Mouse (Mus musculus): Measurements from ENCODE around the gene Tomm34. TPM values are rescaled to one million over a fixed set of nuclear protein-coding genes. Genes with fewer than 3 reads are reported as not detected.

The Tomm34 gene
- total and polyA plus RNA-seq, 3 experiments: 25.6 to 40.7 (median 26.8) TPM

DNA sequence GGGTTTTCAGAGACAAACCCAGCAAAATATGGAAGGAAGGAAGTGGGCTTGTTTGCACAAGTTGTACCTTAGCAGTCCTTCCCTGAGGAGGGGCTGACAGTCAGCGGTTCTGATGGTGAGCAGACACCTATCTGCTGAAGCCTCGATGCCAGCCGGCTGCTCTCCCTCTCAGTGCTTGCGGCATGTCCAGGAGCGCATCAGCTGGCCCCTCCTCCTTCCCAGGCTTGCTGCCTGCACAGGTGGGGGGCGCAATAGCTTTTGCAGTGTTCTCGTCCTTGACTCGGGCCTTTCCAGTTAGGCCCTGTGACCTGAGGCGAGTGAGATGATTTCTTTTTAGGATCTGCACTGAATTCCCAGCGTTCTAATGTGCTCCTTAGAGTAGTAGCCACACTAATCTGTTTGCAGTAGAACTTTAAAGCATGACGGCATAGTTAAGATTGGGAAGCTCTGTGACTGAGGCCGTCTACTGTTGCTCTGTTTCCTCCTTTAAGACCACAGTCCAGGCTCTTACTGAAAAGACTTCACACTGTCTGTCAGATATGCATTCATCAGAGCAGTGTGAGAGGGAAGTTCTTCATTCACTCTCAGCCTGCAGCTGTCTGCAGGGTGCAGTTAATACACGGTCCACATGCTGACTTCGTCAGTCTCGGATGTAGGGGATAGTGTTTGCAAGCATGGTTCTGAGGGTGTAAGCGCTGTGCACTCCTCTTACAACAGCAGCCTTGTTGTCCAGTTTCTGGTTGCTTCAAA, 36.3 kb upstream of the Tomm34 start:
- DNase-seq (ENCODE audit: extremely low read depth): no peak

DNA sequence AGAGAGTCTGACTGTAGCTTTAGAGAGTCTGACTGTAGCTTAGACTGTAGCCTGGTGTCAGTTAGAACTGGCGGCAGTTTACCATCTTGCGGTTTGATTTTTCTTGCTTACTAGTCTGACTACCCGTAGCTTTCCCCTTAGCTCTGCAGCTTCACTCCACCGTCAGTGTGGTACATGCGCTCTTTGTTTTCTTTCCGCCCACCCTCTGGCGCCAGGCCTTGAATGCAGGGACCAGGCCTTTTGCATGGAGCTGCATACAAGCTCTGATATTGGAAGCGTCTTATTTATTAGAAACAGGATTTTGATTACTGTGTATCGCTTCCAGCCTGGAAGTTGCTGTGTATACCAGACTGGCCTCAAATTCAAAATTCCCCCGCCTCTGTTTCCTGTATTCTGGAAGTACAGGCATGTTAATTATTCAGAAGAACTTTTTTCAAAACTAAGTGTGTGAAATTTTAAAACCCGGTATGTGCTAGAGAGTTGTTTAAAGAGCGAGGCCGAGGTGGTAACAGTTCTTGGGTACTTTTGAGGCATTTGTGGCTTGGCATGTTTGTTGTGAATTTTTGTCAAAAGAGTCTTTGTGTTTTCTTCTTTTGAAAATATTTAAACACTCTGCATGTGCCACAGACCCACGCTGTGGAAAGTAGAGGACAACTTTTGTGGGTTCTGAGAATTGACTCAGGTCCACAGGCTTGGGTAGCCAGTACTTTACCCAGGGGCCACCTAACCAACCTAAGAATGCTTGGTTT, 35.5 kb upstream of the Tomm34 start:
- peaks cover 0 to 14% of the 10 kb centered on the region in 2 experiments; a peak in 2 of 4 replicates for H3K4me1 ChIP-seq (ENCODE audit: control insufficient read depth in 1 of 2, insufficient read depth in 2 of 2)
- TF ChIP-seq PAX5 (IDR thresholded peaks at IDR 0.05; ENCODE audit: low read length): no peak
- H3K9me3 ChIP-seq (replicated peaks; ENCODE audit: low read length): no peaks in the 10 kb centered on the region
- H3K36me3 ChIP-seq (replicated peaks in 1 of 2; ENCODE audit: control insufficient read depth in 1 of 2, insufficient read depth in 1 of 2, low read length in 1 of 2): peaks cover 57 to 93% of the 10 kb centered on the region in 2 experiments
- dilution Hi-C loops (cut with MboI; ENCODE audit: extremely low pct_ligation_motif_present, extremely low pct_unique_long_range_greater_than_20kb, low sequenced_read_pairs) (no loop called here), in situ Hi-C loops (cut with MboI; ENCODE audit: low pct_ligation_motif_present, low pct_unique_long_range_greater_than_20kb, low sequenced_read_pairs) (no loop called here)
- no peaks in the 10 kb centered on the region for H3K27me3 ChIP-seq (replicated peaks)
- H3K4me3 ChIP-seq (replicated peaks in 1 of 3; ENCODE audit: low read depth in 2 of 3, low read length in 2 of 3, poor library complexity in 1 of 3): no peak overlapping the region
- H3K27ac ChIP-seq (ENCODE audit: insufficient read depth, low read depth): no peak overlapping the region
- H3K9ac ChIP-seq (ENCODE audit: insufficient read depth, low read depth): no peak overlapping the region
- H3K79me2 ChIP-seq (replicated peaks; ENCODE audit: control insufficient read depth, extremely low read depth, insufficient read depth, poor library complexity, severe bottlenecking): peaks cover 4% of the 10 kb centered on the region; the same call in 1 of the 2 replicates
- no peak overlapping the region for H3K4me2 ChIP-seq (ENCODE audit: insufficient read depth, low read depth, poor library complexity, severe bottlenecking)
- no peak for DNase-seq (ENCODE audit: extremely low read depth)

More for the DNA sequence above, 36.3 kb upstream of the Tomm34 start:
- peaks cover 56 to 93% of the 10 kb centered on the region in 2 experiments for H3K36me3 ChIP-seq (replicated peaks in 1 of 2; ENCODE audit: control insufficient read depth in 1 of 2, insufficient read depth in 1 of 2, low read length in 1 of 2)
- H3K4me3 ChIP-seq (replicated peaks in 1 of 3; ENCODE audit: low read depth in 2 of 3, low read length in 2 of 3, poor library complexity in 1 of 3): no peak overlapping the region
- no peak overlapping the region for H3K9ac ChIP-seq (ENCODE audit: insufficient read depth, low read depth)
- peaks cover 0 to 14% of the 10 kb centered on the region in 2 experiments; a peak in 2 of 4 replicates for H3K4me1 ChIP-seq (ENCODE audit: control insufficient read depth in 1 of 2, insufficient read depth in 2 of 2)
- in situ Hi-C loops (cut with MboI; ENCODE audit: low pct_ligation_motif_present, low pct_unique_long_range_greater_than_20kb, low sequenced_read_pairs): no loop called here
- H3K27me3 ChIP-seq (replicated peaks): no peaks in the 10 kb centered on the region
- no peak overlapping the region for H3K4me2 ChIP-seq (ENCODE audit: insufficient read depth, low read depth, poor library complexity, severe bottlenecking)
- H3K79me2 ChIP-seq (replicated peaks; ENCODE audit: control insufficient read depth, extremely low read depth, insufficient read depth, poor library complexity, severe bottlenecking): peaks cover 4% of the 10 kb centered on the region; the same call in 1 of the 2 replicates
- dilution Hi-C loops (cut with MboI; ENCODE audit: extremely low pct_ligation_motif_present, extremely low pct_unique_long_range_greater_than_20kb, low sequenced_read_pairs): no loop called here
- no peaks in the 10 kb centered on the region for H3K9me3 ChIP-seq (replicated peaks; ENCODE audit: low read length)
- no peak for TF ChIP-seq JUN (IDR thresholded peaks at IDR 0.05; ENCODE audit: insufficient read depth, low read depth, low read length)
- no peak for TF ChIP-seq UBTF (IDR thresholded peaks at IDR 0.05; ENCODE audit: low read depth, low read length)
- TF ChIP-seq HCFC1 (IDR thresholded peaks at IDR 0.05; ENCODE audit: low read depth, low read length): no peak
- no peak for TF ChIP-seq USF2 (conservative IDR thresholded peaks at IDR 0.05; ENCODE audit: low read depth, low read length)
- TF ChIP-seq ELF1 (IDR thresholded peaks at IDR 0.05; ENCODE audit: low read depth, low read length): no peak
- no peak for TF ChIP-seq CHD2 (IDR thresholded peaks at IDR 0.05; ENCODE audit: low read length)
- TF ChIP-seq ZKSCAN1 (IDR thresholded peaks at IDR 0.05; ENCODE audit: borderline replicate concordance, low read depth, low read length): no peak
- no peak for TF ChIP-seq USF1 (IDR thresholded peaks at IDR 0.05; ENCODE audit: low read depth, low read length)
- TF ChIP-seq SMC3 (IDR thresholded peaks at IDR 0.05; ENCODE audit: low read depth, low read length): no peak
- TF ChIP-seq MYC (IDR thresholded peaks at IDR 0.05; ENCODE audit: low read depth, low read length): no peak
- TF ChIP-seq TCF12 (IDR thresholded peaks at IDR 0.05; ENCODE audit: low read depth, low read length): no peak
- no peak for TF ChIP-seq MXI1 (IDR thresholded peaks at IDR 0.05; ENCODE audit: low read depth, low read length)
- no peak for TF ChIP-seq ZMIZ1 (IDR thresholded peaks at IDR 0.05; ENCODE audit: low read depth, low read length)
- TF ChIP-seq BHLHE40 (IDR thresholded peaks at IDR 0.05; ENCODE audit: low read depth, low read length): no peak
- no peak for TF ChIP-seq PAX5 (IDR thresholded peaks at IDR 0.05; ENCODE audit: low read length)
- no peak for TF ChIP-seq MAX (IDR thresholded peaks at IDR 0.05; ENCODE audit: low read length)
- TF ChIP-seq SIN3A (IDR thresholded peaks at IDR 0.05; ENCODE audit: low read length): no peak
- no peak overlapping the region for H3K27ac ChIP-seq (ENCODE audit: insufficient read depth, low read depth)
